Mouse (Mus musculus): Measurements from ENCODE around the gene Mx1. TPM values are rescaled to one million over a fixed set of nuclear protein-coding genes. Genes with fewer than 3 reads are reported as not detected.

The Mx1 gene
- polyA plus RNA-seq, 1 experiment from 2014 or later, result not detected

- H3K4me1 ChIP-seq (ENCODE audit: control insufficient read depth, insufficient read depth, low read length), result no peaks in the 10 kb centered on the region
- H3K4me3 ChIP-seq (ENCODE audit: low read depth, low read length), result no peak overlapping the region
- no peak overlapping the region for H3K9ac ChIP-seq (replicated peaks; ENCODE audit: low read depth, low read length)
- 85% methylated on average over 3 of the region's 3 CpGs for WGBS
- no peak overlapping the region for H3K4me2 ChIP-seq (ENCODE audit: low read depth, low read length)
- no peak overlapping the region for H3K27ac ChIP-seq (ENCODE audit: low read depth, low read length)
- no peaks in the 10 kb centered on the region for H3K27me3 ChIP-seq (ENCODE audit: control insufficient read depth, insufficient read depth, low read length)
- no peaks in the 10 kb centered on the region for H3K9me3 ChIP-seq (ENCODE audit: control insufficient read depth, low read length)
- no peak for ATAC-seq (ENCODE audit: low read depth)
- H3K36me3 ChIP-seq (ENCODE audit: control insufficient read depth, insufficient read depth, low read length), result no peaks in the 10 kb centered on the region
Observed at GRCm38 (mm10) chr16:97467472-97467871, 4.8 kb upstream of the Mx1 start.

GRCm38 (mm10) chr16:97466182-97466957 lies 3.7 kb upstream of the Mx1 start:
- no peak overlapping the region for H3K4me3 ChIP-seq (ENCODE audit: low read depth, low read length)
- no peaks in the 10 kb centered on the region for H3K4me1 ChIP-seq (ENCODE audit: control insufficient read depth, insufficient read depth, low read length)
- no peaks in the 10 kb centered on the region for H3K9me3 ChIP-seq (ENCODE audit: control insufficient read depth, low read length)
- H3K27ac ChIP-seq (ENCODE audit: low read depth, low read length), result no peak overlapping the region
- WGBS, result 64% methylated on average over 4 of the region's 4 CpGs
- ATAC-seq (ENCODE audit: low read depth), result no peak
- no peaks in the 10 kb centered on the region for H3K36me3 ChIP-seq (ENCODE audit: control insufficient read depth, insufficient read depth, low read length)
- H3K4me2 ChIP-seq (ENCODE audit: low read depth, low read length), result no peak overlapping the region
- no peak overlapping the region for H3K9ac ChIP-seq (replicated peaks; ENCODE audit: low read depth, low read length)
- H3K27me3 ChIP-seq (ENCODE audit: control insufficient read depth, insufficient read depth, low read length), result no peaks in the 10 kb centered on the region

GRCm38 (mm10) chr16:97461271-97461670 lies 1.4 kb downstream of the Mx1 start:
- H3K9ac ChIP-seq (replicated peaks; ENCODE audit: low read depth, low read length), result no peak overlapping the region
- H3K4me3 ChIP-seq (ENCODE audit: low read depth, low read length), result no peak overlapping the region
- no peaks in the 10 kb centered on the region for H3K9me3 ChIP-seq (ENCODE audit: control insufficient read depth, low read length)
- H3K4me1 ChIP-seq (ENCODE audit: control insufficient read depth, insufficient read depth, low read length), result no peaks in the 10 kb centered on the region
- no peak for ATAC-seq (ENCODE audit: low read depth)
- no peak overlapping the region for H3K27ac ChIP-seq (ENCODE audit: low read depth, low read length)
- no peak overlapping the region for H3K4me2 ChIP-seq (ENCODE audit: low read depth, low read length)
- 72% methylated on average over 2 of the region's 2 CpGs for whole genome bisulfite sequencing
- H3K27me3 ChIP-seq (ENCODE audit: control insufficient read depth, insufficient read depth, low read length), result no peaks in the 10 kb centered on the region
- H3K36me3 ChIP-seq (ENCODE audit: control insufficient read depth, insufficient read depth, low read length), result no peaks in the 10 kb centered on the region

GRCm38 (mm10) chr16:97459831-97460230 lies 2.9 kb downstream of the Mx1 start:
- no peaks in the 10 kb centered on the region for H3K36me3 ChIP-seq (ENCODE audit: control insufficient read depth, insufficient read depth, low read length)
- WGBS, result 90% methylated on average over 1 of the region's 1 CpGs
- no peaks in the 10 kb centered on the region for H3K9me3 ChIP-seq (ENCODE audit: control insufficient read depth, low read length)

GRCm38 (mm10) chr16:97447386-97447785 lies 15.3 kb downstream of the Mx1 start:
- Histone ChIP-seq H3K4me2 (ENCODE audit: low read depth, low read length) (no peak overlapping the region), H3K9me3 (ENCODE audit: control insufficient read depth, low read length) (no peaks in the 10 kb centered on the region), H3K4me1 (ENCODE audit: control insufficient read depth, insufficient read depth, low read length) (no peaks in the 10 kb centered on the region), H3K4me3 (ENCODE audit: low read depth, low read length) (no peak overlapping the region), H3K9ac (replicated peaks; ENCODE audit: low read depth, low read length) (no peak overlapping the region), H3K36me3 (ENCODE audit: control insufficient read depth, insufficient read depth, low read length) (no peaks in the 10 kb centered on the region), H3K27ac (ENCODE audit: low read depth, low read length) (no peak overlapping the region), H3K27me3 (ENCODE audit: control insufficient read depth, insufficient read depth, low read length) (no peaks in the 10 kb centered on the region)
- no peak for ATAC-seq (ENCODE audit: low read depth)

More at GRCm38 (mm10) chr16:97459831-97460230, 2.9 kb downstream of the Mx1 start:
- no peaks in the 10 kb centered on the region for H3K27me3 ChIP-seq (ENCODE audit: control insufficient read depth, insufficient read depth, low read length)
- no peak overlapping the region for H3K9ac ChIP-seq (replicated peaks; ENCODE audit: low read depth, low read length)
- no peak overlapping the region for H3K4me2 ChIP-seq (ENCODE audit: low read depth, low read length)
- H3K4me1 ChIP-seq (ENCODE audit: control insufficient read depth, insufficient read depth, low read length), result no peaks in the 10 kb centered on the region
- ATAC-seq (ENCODE audit: low read depth), result no peak
- H3K4me3 ChIP-seq (ENCODE audit: low read depth, low read length), result no peak overlapping the region
- H3K27ac ChIP-seq (ENCODE audit: low read depth, low read length), result no peak overlapping the region

- WGBS, result 53% methylated on average over 14 of the region's 14 CpGs
- peak; percentile 44; the same call in 1 of the 2 replicates for ATAC-seq (ENCODE audit: low read depth)
- Histone ChIP-seq H3K36me3 (ENCODE audit: control insufficient read depth, insufficient read depth, low read length) (no peaks in the 10 kb centered on the region), H3K9me3 (ENCODE audit: control insufficient read depth, low read length) (no peaks in the 10 kb centered on the region), H3K9ac (replicated peaks; ENCODE audit: low read depth, low read length) (no peak overlapping the region), H3K4me2 (ENCODE audit: low read depth, low read length) (no peak overlapping the region), H3K27me3 (ENCODE audit: control insufficient read depth, insufficient read depth, low read length) (no peaks in the 10 kb centered on the region), H3K27ac (ENCODE audit: low read depth, low read length) (no peak overlapping the region), H3K4me3 (ENCODE audit: low read depth, low read length) (no peak overlapping the region), H3K4me1 (ENCODE audit: control insufficient read depth, insufficient read depth, low read length) (no peaks in the 10 kb centered on the region)
Observed at GRCm38 (mm10) chr16:97443670-97444263, 18.9 kb downstream of the Mx1 start.

GRCm38 (mm10) chr16:97441967-97442366 lies 20.7 kb downstream of the Mx1 start:
- Histone ChIP-seq H3K9ac (replicated peaks; ENCODE audit: low read depth, low read length) (no peak overlapping the region), H3K4me3 (ENCODE audit: low read depth, low read length) (no peak overlapping the region), H3K27me3 (ENCODE audit: control insufficient read depth, insufficient read depth, low read length) (no peaks in the 10 kb centered on the region), H3K4me1 (ENCODE audit: control insufficient read depth, insufficient read depth, low read length) (no peaks in the 10 kb centered on the region), H3K9me3 (ENCODE audit: control insufficient read depth, low read length) (no peaks in the 10 kb centered on the region), H3K36me3 (ENCODE audit: control insufficient read depth, insufficient read depth, low read length) (no peaks in the 10 kb centered on the region), H3K27ac (ENCODE audit: low read depth, low read length) (no peak overlapping the region), H3K4me2 (ENCODE audit: low read depth, low read length) (no peak overlapping the region)
- 89% methylated on average over 9 of the region's 9 CpGs for WGBS
- no peak for ATAC-seq (ENCODE audit: low read depth)

GRCm38 (mm10) chr16:97438191-97438590 lies 24.5 kb downstream of the Mx1 start:
- Histone ChIP-seq H3K4me1 (ENCODE audit: control insufficient read depth, insufficient read depth, low read length) (no peaks in the 10 kb centered on the region), H3K27me3 (ENCODE audit: control insufficient read depth, insufficient read depth, low read length) (no peaks in the 10 kb centered on the region), H3K4me3 (ENCODE audit: low read depth, low read length) (no peak overlapping the region), H3K36me3 (ENCODE audit: control insufficient read depth, insufficient read depth, low read length) (no peaks in the 10 kb centered on the region), H3K9me3 (ENCODE audit: control insufficient read depth, low read length) (no peaks in the 10 kb centered on the region), H3K9ac (replicated peaks; ENCODE audit: low read depth, low read length) (no peak overlapping the region), H3K4me2 (ENCODE audit: low read depth, low read length) (no peak overlapping the region), H3K27ac (ENCODE audit: low read depth, low read length) (no peak overlapping the region)
- no peak for ATAC-seq (ENCODE audit: low read depth)
- 83% methylated on average over 3 of the region's 3 CpGs for WGBS

GRCm38 (mm10) chr16:97437448-97438056 lies 25.2 kb downstream of the Mx1 start:
- Histone ChIP-seq H3K27ac (ENCODE audit: low read depth, low read length) (no peak overlapping the region), H3K27me3 (ENCODE audit: control insufficient read depth, insufficient read depth, low read length) (no peaks in the 10 kb centered on the region), H3K4me2 (ENCODE audit: low read depth, low read length) (no peak overlapping the region), H3K9ac (replicated peaks; ENCODE audit: low read depth, low read length) (no peak overlapping the region), H3K4me3 (ENCODE audit: low read depth, low read length) (no peak overlapping the region), H3K4me1 (ENCODE audit: control insufficient read depth, insufficient read depth, low read length) (no peaks in the 10 kb centered on the region), H3K36me3 (ENCODE audit: control insufficient read depth, insufficient read depth, low read length) (no peaks in the 10 kb centered on the region), H3K9me3 (ENCODE audit: control insufficient read depth, low read length) (no peaks in the 10 kb centered on the region)
- WGBS, result 51% methylated on average over 1 of the region's 1 CpGs
- ATAC-seq (ENCODE audit: low read depth), result no peak
